Mouse (Mus musculus): ENCODE results near the gene Pde8a. TPM values are rescaled to one million over a fixed set of nuclear protein-coding genes. Genes with fewer than 3 reads are reported as not detected.
A peak's percentile ranks its signal among the peaks of the same experiment; 100 is the strongest.
"Not testable (repeated sequence)": the region's sequence is repeated elsewhere in the genome, so short reads cannot be mapped to it uniquely, and the experiment has no call there.

Pde8a gene
- polyA plus RNA-seq, 1 experiment from 2014 or later = 2.8 TPM

DNA sequence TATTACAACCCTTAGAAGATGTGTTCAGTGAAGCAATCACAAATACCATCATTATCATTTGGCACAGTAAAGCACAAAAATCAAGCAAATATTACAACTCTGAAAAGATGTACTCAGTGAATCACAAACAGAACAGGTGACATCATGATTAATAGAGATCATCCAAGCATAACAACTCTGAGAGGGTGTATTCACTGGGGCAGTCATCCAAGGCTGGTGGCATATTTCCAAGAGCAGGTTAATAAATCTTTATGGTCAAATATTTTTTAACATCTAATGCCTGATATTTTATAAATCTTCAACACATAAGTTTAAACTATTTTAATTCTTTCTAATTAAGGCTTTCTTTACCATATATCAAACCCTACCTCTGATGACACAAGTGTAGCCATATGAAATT, 27.4 kb upstream of the Pde8a start:
- not testable (repeated sequence) for H3K4me2 ChIP-seq; H3K9me3 ChIP-seq; ATAC-seq (ENCODE audit: low FRiP score); H3K4me1 ChIP-seq; H3K4me3 ChIP-seq (replicated peaks); H3K9ac ChIP-seq; H3K27me3 ChIP-seq; H3K36me3 ChIP-seq (replicated peaks); H3K27ac ChIP-seq

- no peak overlapping the region for H3K4me2 ChIP-seq
- H3K27ac ChIP-seq = no peak overlapping the region
- no peak overlapping the region for H3K4me3 ChIP-seq (replicated peaks)
- no peaks in the 10 kb centered on the region for H3K27me3 ChIP-seq
- no peaks in the 10 kb centered on the region for H3K36me3 ChIP-seq (replicated peaks)
- 90% methylated on average over 9 of the region's 9 CpGs for WGBS
- no peak for ATAC-seq (ENCODE audit: low FRiP score)
- no peaks in the 10 kb centered on the region for H3K4me1 ChIP-seq
- H3K9me3 ChIP-seq = no peaks in the 10 kb centered on the region
- no peak overlapping the region for H3K9ac ChIP-seq
Measured at GRCm38 (mm10) chr7:81189180-81189579, 24.2 kb upstream of the Pde8a start.

GRCm38 (mm10) chr7:81195509-81195908, 17.9 kb upstream of the Pde8a start:
- WGBS = 77% methylated on average over 4 of the region's 4 CpGs
- Histone ChIP-seq H3K4me2 (no peak overlapping the region), H3K4me1 (peaks cover 8% of the 10 kb centered on the region), H3K27me3 (no peaks in the 10 kb centered on the region), H3K4me3 (replicated peaks) (no peak overlapping the region), H3K9me3 (no peaks in the 10 kb centered on the region), H3K27ac (no peak overlapping the region), H3K9ac (no peak overlapping the region), H3K36me3 (replicated peaks) (no peaks in the 10 kb centered on the region)
- ATAC-seq (ENCODE audit: low FRiP score) = no peak

DNA sequence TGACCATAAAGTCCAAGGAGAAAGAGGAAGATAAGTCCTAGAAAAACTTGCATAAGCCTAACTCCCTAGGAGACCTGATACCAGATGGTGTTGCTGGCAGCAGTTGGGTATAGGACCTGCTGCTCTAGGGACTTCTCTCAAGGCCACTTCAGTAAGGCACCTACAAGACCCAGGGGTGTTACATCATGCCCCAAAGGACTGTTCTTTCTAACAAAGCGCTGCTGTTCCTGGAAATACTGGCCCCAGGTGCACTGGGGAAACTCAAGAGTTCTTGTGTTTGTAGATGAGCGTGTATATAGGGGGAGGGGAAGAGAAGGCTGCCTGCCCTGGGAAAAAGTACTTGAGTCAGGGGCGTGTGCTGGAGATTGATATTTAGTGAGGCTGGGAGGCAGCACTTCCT, 16.6 kb upstream of the Pde8a start:
- H3K4me2 ChIP-seq = no peak overlapping the region
- H3K36me3 ChIP-seq (replicated peaks) = no peaks in the 10 kb centered on the region
- H3K27ac ChIP-seq = no peak overlapping the region
- no peak overlapping the region for H3K4me3 ChIP-seq (replicated peaks)
- peaks cover 8% of the 10 kb centered on the region for H3K4me1 ChIP-seq
- H3K9me3 ChIP-seq = no peaks in the 10 kb centered on the region
- no peaks in the 10 kb centered on the region for H3K27me3 ChIP-seq
- no peak for ATAC-seq (ENCODE audit: low FRiP score)
- H3K9ac ChIP-seq = no peak overlapping the region
- 85% methylated on average over 3 of the region's 3 CpGs for WGBS

DNA sequence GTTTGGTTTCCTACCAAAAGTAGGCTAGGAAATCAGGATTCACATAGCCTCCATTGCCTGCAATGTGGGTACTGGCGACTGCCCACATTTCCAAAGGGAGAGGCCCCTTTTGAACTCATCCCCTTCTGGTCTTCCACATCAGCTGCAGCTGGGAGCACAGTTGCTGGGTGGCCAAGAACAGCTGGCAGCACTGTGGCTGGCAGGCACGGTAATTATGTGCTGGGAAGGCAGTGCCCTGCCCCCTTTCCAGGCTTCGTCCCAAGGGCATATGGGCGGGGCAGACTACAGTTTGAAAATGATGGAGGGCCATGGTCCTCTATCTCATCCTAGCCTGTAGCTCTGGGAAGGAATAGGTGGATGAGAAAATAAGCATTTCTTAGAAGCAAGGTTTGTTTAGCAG, 14.9 kb upstream of the Pde8a start:
- no peak overlapping the region for H3K4me2 ChIP-seq
- H3K27ac ChIP-seq = no peak overlapping the region
- no peak overlapping the region for H3K4me3 ChIP-seq (replicated peaks)
- peaks cover 12% of the 10 kb centered on the region for H3K4me1 ChIP-seq
- 42% methylated on average over 4 of the region's 4 CpGs for WGBS
- no peaks in the 10 kb centered on the region for H3K9me3 ChIP-seq
- H3K36me3 ChIP-seq (replicated peaks) = no peaks in the 10 kb centered on the region
- H3K9ac ChIP-seq = no peak overlapping the region
- no peak for ATAC-seq (ENCODE audit: low FRiP score)
- H3K27me3 ChIP-seq = no peaks in the 10 kb centered on the region

DNA sequence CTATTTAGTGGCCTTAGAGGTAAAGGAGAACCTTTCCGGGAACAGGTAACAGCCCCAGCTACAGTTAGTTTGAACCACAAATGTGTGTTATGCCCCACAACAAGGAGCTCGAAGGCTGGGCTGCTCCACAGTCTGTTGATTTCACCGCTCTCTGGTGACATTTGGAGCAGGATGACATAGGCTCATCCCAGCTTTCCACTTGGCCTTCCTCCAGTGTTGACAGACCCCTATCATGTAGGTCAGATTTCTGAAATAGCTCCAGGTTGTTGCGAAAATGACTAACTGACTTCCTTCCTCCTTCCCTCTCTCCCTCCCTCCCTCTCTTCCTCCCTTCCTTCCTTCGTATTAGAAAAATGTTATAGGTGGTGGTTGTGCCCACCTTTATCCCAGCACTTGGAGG, 14.3 kb upstream of the Pde8a start:
- no peak for ATAC-seq (ENCODE audit: low FRiP score)
- Histone ChIP-seq H3K9me3 (no peaks in the 10 kb centered on the region), H3K27ac (no peak overlapping the region), H3K36me3 (replicated peaks) (no peaks in the 10 kb centered on the region), H3K4me3 (replicated peaks) (no peak overlapping the region), H3K27me3 (no peaks in the 10 kb centered on the region), H3K9ac (no peak overlapping the region), H3K4me2 (no peak overlapping the region), H3K4me1 (peaks cover 12% of the 10 kb centered on the region)
- 76% methylated on average over 5 of the region's 5 CpGs for WGBS

DNA sequence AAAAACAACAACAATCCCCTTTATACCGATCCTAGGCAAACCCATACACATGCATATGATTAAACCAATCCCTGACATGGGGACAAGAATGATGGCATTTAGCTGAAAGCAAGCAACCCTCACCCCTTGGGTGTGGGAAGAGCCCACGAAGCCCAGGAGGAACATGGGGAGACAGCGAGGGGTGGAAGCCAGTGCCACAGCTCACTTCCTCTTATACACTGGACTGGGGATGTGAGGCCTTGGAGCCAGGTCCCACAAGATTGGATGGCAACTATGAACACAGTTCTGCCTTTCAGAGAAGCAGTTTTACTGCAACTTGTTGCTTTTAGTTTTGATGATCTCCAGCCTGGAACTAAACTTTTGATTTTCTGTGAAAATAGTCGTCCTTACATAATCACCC, 13.6 kb upstream of the Pde8a start:
- Histone ChIP-seq H3K4me2 (no peak overlapping the region), H3K9ac (no peak overlapping the region), H3K36me3 (replicated peaks) (no peaks in the 10 kb centered on the region), H3K27ac (no peak overlapping the region), H3K27me3 (no peaks in the 10 kb centered on the region), H3K9me3 (no peaks in the 10 kb centered on the region), H3K4me1 (peaks cover 12% of the 10 kb centered on the region), H3K4me3 (replicated peaks) (no peak overlapping the region)
- 57% methylated on average over 4 of the region's 4 CpGs for WGBS
- no peak for ATAC-seq (ENCODE audit: low FRiP score)

- ATAC-seq (ENCODE audit: low FRiP score) = no peak
- H3K9ac ChIP-seq = no peak overlapping the region
- H3K36me3 ChIP-seq (replicated peaks) = no peaks in the 10 kb centered on the region
- H3K27me3 ChIP-seq = 0 out of 2 replicates have a peak, but pooled peaks cover 3% of the 10 kb centered on the region
- no peaks in the 10 kb centered on the region for H3K9me3 ChIP-seq
- H3K4me3 ChIP-seq (replicated peaks) = no peak overlapping the region
- no peak overlapping the region for H3K4me2 ChIP-seq
- WGBS = 78% methylated on average over 5 of the region's 5 CpGs
- H3K4me1 ChIP-seq = peaks cover 12% of the 10 kb centered on the region
- no peak overlapping the region for H3K27ac ChIP-seq
Measured at GRCm38 (mm10) chr7:81202389-81202788, 11.0 kb upstream of the Pde8a start.

GRCm38 (mm10) chr7:81203576-81203975, 9.8 kb upstream of the Pde8a start:
- H3K4me3 ChIP-seq (replicated peaks); H3K4me2 ChIP-seq; H3K27ac ChIP-seq; H3K4me1 ChIP-seq; H3K27me3 ChIP-seq; H3K36me3 ChIP-seq (replicated peaks); H3K9ac ChIP-seq; ATAC-seq (ENCODE audit: low FRiP score); H3K9me3 ChIP-seq: not testable (repeated sequence)
- 90% methylated on average over 10 of the region's 10 CpGs for WGBS

DNA sequence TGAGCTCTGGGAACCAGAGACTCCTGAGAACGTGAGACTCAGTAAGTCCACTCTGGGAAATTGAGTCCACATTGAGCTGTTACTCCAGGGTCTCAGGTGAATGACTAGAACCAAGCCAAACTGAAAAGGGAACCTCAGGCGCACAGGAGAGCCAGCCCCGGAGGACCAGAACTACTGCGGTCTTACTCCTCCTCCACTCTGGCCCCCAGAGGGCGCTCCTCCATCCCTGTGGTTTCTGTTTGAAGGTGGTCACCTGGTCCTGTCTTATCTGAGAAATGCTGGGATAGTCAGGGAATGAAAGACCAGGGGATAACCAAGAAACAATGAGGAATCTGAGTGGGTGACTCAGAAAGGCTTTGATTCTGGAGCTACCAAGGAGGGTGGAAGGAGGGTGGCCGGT, 4.5 kb upstream of the Pde8a start:
- ATAC-seq (ENCODE audit: low FRiP score) = no peak
- Histone ChIP-seq H3K27me3 (peaks cover 57% of the 10 kb centered on the region), H3K9ac (no peak overlapping the region), H3K4me2 (no peak overlapping the region), H3K4me1 (peaks cover 19% of the 10 kb centered on the region), H3K4me3 (replicated peaks) (no peak overlapping the region), H3K27ac (no peak overlapping the region), H3K9me3 (no peaks in the 10 kb centered on the region), H3K36me3 (replicated peaks) (no peaks in the 10 kb centered on the region)
- WGBS = 14% methylated on average over 6 of the region's 6 CpGs

- Histone ChIP-seq H3K27me3 (peaks cover 68% of the 10 kb centered on the region), H3K36me3 (replicated peaks) (no peaks in the 10 kb centered on the region), H3K4me3 (replicated peaks) (no peak overlapping the region), H3K4me1 (peaks cover 22% of the 10 kb centered on the region), H3K27ac (no peak overlapping the region), H3K9ac (no peak overlapping the region), H3K9me3 (no peaks in the 10 kb centered on the region), H3K4me2 (no peak overlapping the region)
- WGBS = 45% methylated on average over 12 of the region's 12 CpGs
- no peak for ATAC-seq (ENCODE audit: low FRiP score)
Measured at GRCm38 (mm10) chr7:81209979-81210685, 3.3 kb upstream of the Pde8a start.

DNA sequence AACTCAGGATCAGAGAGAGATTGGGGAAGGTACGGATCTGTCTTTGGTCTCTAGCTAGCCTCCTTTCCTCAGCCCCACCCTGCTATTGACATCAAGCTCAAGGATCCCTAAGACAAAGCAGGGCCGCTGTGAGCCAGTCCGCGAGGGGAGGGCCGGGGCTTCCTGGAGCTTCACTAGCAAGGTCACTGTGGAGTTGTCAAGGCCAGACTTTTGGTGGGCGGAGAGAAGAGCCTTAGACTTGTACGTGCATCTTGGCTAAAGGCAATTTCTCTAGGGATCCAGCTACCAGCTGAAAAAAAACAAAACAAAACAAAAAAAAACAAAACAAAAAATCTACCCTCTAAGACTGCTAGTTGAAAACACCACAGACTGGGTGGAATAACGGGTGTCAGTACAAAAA, 1.6 kb upstream of the Pde8a start:
- no peak overlapping the region for H3K9ac ChIP-seq
- no peak for ATAC-seq (ENCODE audit: low FRiP score)
- peaks cover 22% of the 10 kb centered on the region for H3K4me1 ChIP-seq
- H3K36me3 ChIP-seq (replicated peaks) = no peaks in the 10 kb centered on the region
- H3K9me3 ChIP-seq = no peaks in the 10 kb centered on the region
- H3K27me3 ChIP-seq = peaks cover 81% of the 10 kb centered on the region
- H3K4me3 ChIP-seq (replicated peaks) = peak overlapping the region; percentile 47; the same call in 1 of the 2 replicates
- 5% methylated on average over 8 of the region's 8 CpGs for WGBS
- peak overlapping the region; percentile 63; the same call in 1 of the 2 replicates for H3K4me2 ChIP-seq
- H3K27ac ChIP-seq = no peak overlapping the region

- no peaks in the 10 kb centered on the region for H3K9me3 ChIP-seq
- ATAC-seq (ENCODE audit: low FRiP score) = peak; percentile 44; the same call in 1 of the 2 replicates
- under 1% methylated on average over 22 of the region's 22 CpGs for WGBS
- peak overlapping the region; percentile 47 for H3K4me3 ChIP-seq (replicated peaks)
- peaks cover 22% of the 10 kb centered on the region for H3K4me1 ChIP-seq
- H3K27ac ChIP-seq = peak overlapping the region; percentile 37
- H3K36me3 ChIP-seq (replicated peaks) = no peaks in the 10 kb centered on the region
- H3K4me2 ChIP-seq = peak overlapping the region; percentile 63
- peaks cover 80% of the 10 kb centered on the region for H3K27me3 ChIP-seq
- H3K9ac ChIP-seq = peak overlapping the region; percentile 42; the same call in 1 of the 2 replicates
Measured at GRCm38 (mm10) chr7:81212261-81212681, 1.1 kb upstream of the Pde8a start.
